Mouse (Mus musculus): ENCODE measurements at regions not wholly inside any gene's neighbourhood (a gene's known extent, or its start where the extent isn't known, plus 50 kb on each side); places are given as distances from the start of the nearest gene placed in this dataset.

DNA sequence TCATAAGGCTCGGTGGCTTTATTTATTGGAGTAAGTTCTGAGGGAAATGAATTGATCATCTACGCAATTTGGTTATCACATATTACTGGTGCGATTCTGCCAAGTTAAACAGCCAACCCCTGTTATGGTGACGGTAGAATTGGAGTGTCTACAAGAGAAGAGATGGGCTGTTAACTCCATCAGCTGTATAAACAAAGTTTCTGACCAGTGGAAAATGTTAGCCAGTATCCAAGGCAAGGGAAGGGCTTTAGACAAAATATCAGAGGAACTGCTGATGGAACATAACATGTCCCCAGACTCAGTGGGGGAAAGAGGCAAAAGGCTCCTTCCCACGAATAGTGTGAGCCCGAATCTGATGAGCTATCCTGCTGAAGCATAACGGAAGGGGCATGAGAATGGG lies 560.9 kb downstream of the Ebf1 start:
- TF ChIP-seq CTCF (IDR thresholded peaks at IDR 0.05; ENCODE audit: borderline replicate concordance, control insufficient read depth, extremely low read depth, insufficient read depth, low read length, poor library complexity) (no peak), POLR2A (IDR thresholded peaks at IDR 0.05; ENCODE audit: control insufficient read depth, extremely low read depth, insufficient read depth, low read length, poor library complexity) (no peak)

Data from thymus, adult 2 months (tissue).